Mouse (Mus musculus) hindbrain, embryonic 10.5 days (tissue): ENCODE results near the gene Fubp1. TPM values are rescaled to one million over a fixed set of nuclear protein-coding genes. Genes with fewer than 3 reads are reported as not detected.
"Not testable (repeated sequence)": the region's sequence is repeated elsewhere in the genome, so short reads cannot be mapped to it uniquely, and the experiment has no call there.

ENCODE experiments used
- DNase-seq: peaks from one replicate; pipeline ENCODE4 v3.0.0-alpha.2; 2017; ENCODE audit warnings: low spot score
- H3K27ac ChIP-seq: fragments of 300-500 bp; sonication (generic); 2 replicates; pipeline ENCODE4 v1.5.1; 2016; ENCODE audit warnings: mild to moderate bottlenecking, moderate library complexity
- H3K27me3 ChIP-seq: fragments of 300-500 bp; sonication (generic); 2 replicates; pipeline ENCODE4 v1.6.1; 2016; ENCODE audit warnings: mild to moderate bottlenecking; ENCODE audit not compliant: poor library complexity, insufficient read depth, severe bottlenecking
- H3K36me3 ChIP-seq: fragments of 300-500 bp; sonication (generic); 2 replicates; pipeline ENCODE4 v1.6.1; 2016; ENCODE audit warnings: mild to moderate bottlenecking, moderate library complexity
- H3K4me1 ChIP-seq: fragments of 300-500 bp; sonication (generic); replicated peaks from 2 replicates; pipeline ENCODE4 v1.6.1; 2016; ENCODE audit warnings: mild to moderate bottlenecking
- H3K4me3 ChIP-seq: fragments of 300-500 bp; sonication (generic); 2 replicates; pipeline ENCODE4 v1.5.1; 2016; ENCODE audit warnings: mild to moderate bottlenecking, moderate library complexity
- H3K9me3 ChIP-seq: fragments of 300-500 bp; sonication (generic); 2 replicates; pipeline ENCODE4 v1.6.1; 2016; ENCODE audit warnings: mild to moderate bottlenecking, moderate library complexity
- WGBS: fragments of 180-500 bp; shearing (Covaris S2); methylation state at CpG from one replicate; pipeline ENCODE4 v1.1.7; 2016; 5-methylcytosine and 5-hydroxymethylcytosine counted together
- polyA plus RNA-seq: library from polyadenylated mRNA; unstranded; fragments of >200 nt; fragmentation: Nextera tagmentation; extraction: Ambion mirVana; gene quantifications from 2 replicates; pipeline ENCODE4 v1.2.1, GENCODE M21; 2016

Fubp1 gene
- polyA plus RNA-seq, 1 experiment from 2014 or later: 321 TPM

- Histone ChIP-seq H3K4me3 (no peak overlapping the region), H3K36me3 (peaks cover under 1% of the 10 kb centered on the region; the same call in 1 of the 2 replicates), H3K27me3 (no peaks in the 10 kb centered on the region), H3K4me1 (no peaks in the 10 kb centered on the region), H3K27ac (no peak overlapping the region), H3K9me3 (no peaks in the 10 kb centered on the region)
- DNase-seq: no peak
- 90% methylated on average over 1 of the region's 1 CpGs for WGBS
These were observed 40.3 kb downstream of the Fubp1 start for GRCm38 (mm10) chr3:152250487-152250886.

GRCm38 (mm10) chr3:152257528-152257927 is 47.3 kb downstream of the Fubp1 start:
- H3K9me3 ChIP-seq: no peaks in the 10 kb centered on the region
- WGBS: 93% methylated on average over 3 of the region's 3 CpGs
- H3K4me3 ChIP-seq: no peak overlapping the region
- no peak overlapping the region for H3K27ac ChIP-seq
- peaks cover 18% of the 10 kb centered on the region for H3K27me3 ChIP-seq
- no peak for DNase-seq
- H3K36me3 ChIP-seq: no peaks in the 10 kb centered on the region
- peaks cover 14% of the 10 kb centered on the region for H3K4me1 ChIP-seq

- H3K9me3 ChIP-seq, H3K36me3 ChIP-seq, H3K27ac ChIP-seq, H3K4me3 ChIP-seq: not testable (repeated sequence)
- peaks cover 36% of the 10 kb centered on the region for H3K27me3 ChIP-seq
- 46% methylated on average over 9 of the region's 9 CpGs for WGBS
- DNase-seq: peak; percentile 84
- H3K4me1 ChIP-seq: peaks cover 21% of the 10 kb centered on the region
These were observed 49.2 kb downstream of the Fubp1 start for GRCm38 (mm10) chr3:152259409-152259808.

GRCm38 (mm10) chr3:152260362-152260761 is 50.1 kb downstream of the Fubp1 start:
- Histone ChIP-seq H3K4me3 (no peak overlapping the region), H3K27me3 (peaks cover 45% of the 10 kb centered on the region), H3K9me3 (no peaks in the 10 kb centered on the region), H3K27ac (no peak overlapping the region), H3K36me3 (no peaks in the 10 kb centered on the region), H3K4me1 (peaks cover 29% of the 10 kb centered on the region)
- no peak for DNase-seq
- WGBS: 92% methylated on average over 1 of the region's 1 CpGs

- Histone ChIP-seq H3K4me1 (peaks cover 40% of the 10 kb centered on the region), H3K4me3 (no peak overlapping the region), H3K27ac (0 out of 2 replicates have a peak overlapping the region, but pooled peaks have one; percentile 29), H3K27me3 (peaks cover 56% of the 10 kb centered on the region), H3K9me3 (no peaks in the 10 kb centered on the region), H3K36me3 (no peaks in the 10 kb centered on the region)
- WGBS: 60% methylated on average over 8 of the region's 8 CpGs
- DNase-seq: no peak
These were observed 51.2 kb downstream of the Fubp1 start for GRCm38 (mm10) chr3:152261436-152261835.

GRCm38 (mm10) chr3:152261948-152262347 is 51.7 kb downstream of the Fubp1 start:
- H3K27ac ChIP-seq: 0 out of 2 replicates have a peak overlapping the region, but pooled peaks have one; percentile 29
- H3K4me3 ChIP-seq: no peak overlapping the region
- 27% methylated on average over 8 of the region's 8 CpGs for WGBS
- H3K9me3 ChIP-seq: no peaks in the 10 kb centered on the region
- peaks cover 61% of the 10 kb centered on the region for H3K27me3 ChIP-seq
- no peaks in the 10 kb centered on the region for H3K36me3 ChIP-seq
- no peak for DNase-seq
- peaks cover 44% of the 10 kb centered on the region for H3K4me1 ChIP-seq

- Histone ChIP-seq H3K4me3 (no peak overlapping the region), H3K9me3 (no peaks in the 10 kb centered on the region), H3K27me3 (peaks cover 82% of the 10 kb centered on the region), H3K36me3 (no peaks in the 10 kb centered on the region), H3K4me1 (peaks cover 44% of the 10 kb centered on the region), H3K27ac (no peak overlapping the region)
- DNase-seq: no peak
- WGBS: 33% methylated on average over 10 of the region's 10 CpGs
These were observed 54.2 kb downstream of the Fubp1 start for GRCm38 (mm10) chr3:152264374-152264773.

GRCm38 (mm10) chr3:152264830-152265229 is 54.6 kb downstream of the Fubp1 start:
- 24% methylated on average over 12 of the region's 12 CpGs for WGBS
- Histone ChIP-seq H3K4me3 (peak overlapping the region; percentile 71), H3K9me3 (no peaks in the 10 kb centered on the region), H3K36me3 (no peaks in the 10 kb centered on the region), H3K4me1 (peaks cover 44% of the 10 kb centered on the region), H3K27ac (no peak overlapping the region), H3K27me3 (peaks cover 82% of the 10 kb centered on the region)
- DNase-seq: peak; percentile 19

GRCm38 (mm10) chr3:152265351-152266035 is 55.3 kb downstream of the Fubp1 start:
- Histone ChIP-seq H3K4me1 (peaks cover 44% of the 10 kb centered on the region), H3K27ac (peak overlapping the region; percentile 89), H3K27me3 (peaks cover 79% of the 10 kb centered on the region), H3K4me3 (peak overlapping the region; percentile 71), H3K9me3 (no peaks in the 10 kb centered on the region), H3K36me3 (no peaks in the 10 kb centered on the region)
- under 1% methylated on average over 62 of the region's 63 CpGs for WGBS
- DNase-seq: peak; percentile 78

GRCm38 (mm10) chr3:152266036-152266421 is 55.8 kb downstream of the Fubp1 start, which contains the start of gene Nexn:
Gene Nexn (minus strand): TSS chr3:152266350.
- WGBS: 3% methylated on average over 13 of the region's 13 CpGs
- H3K4me3 ChIP-seq: peak within 1 kb of the TSS; percentile 71
- H3K9me3 ChIP-seq: no peaks in the 10 kb centered on the region
- no peaks in the 10 kb centered on the region for H3K36me3 ChIP-seq
- peak within 1 kb of the TSS; percentile 89 for H3K27ac ChIP-seq
- peaks cover 79% of the 10 kb centered on the region for H3K27me3 ChIP-seq
- DNase-seq: no peak
- peaks cover 44% of the 10 kb centered on the region for H3K4me1 ChIP-seq

- Histone ChIP-seq H3K27ac (no peak overlapping the region), H3K27me3 (peaks cover 59% of the 10 kb centered on the region), H3K36me3 (no peaks in the 10 kb centered on the region), H3K9me3 (no peaks in the 10 kb centered on the region), H3K4me1 (peaks cover 26% of the 10 kb centered on the region), H3K4me3 (no peak overlapping the region)
- no peak for DNase-seq
- 90% methylated on average over 14 of the region's 14 CpGs for WGBS
These were observed 57.9 kb downstream of the Fubp1 start for GRCm38 (mm10) chr3:152268099-152268498.

GRCm38 (mm10) chr3:152271071-152271710 is 61.0 kb downstream of the Fubp1 start:
- peaks cover 4% of the 10 kb centered on the region; the same call in 1 of the 2 replicates for H3K36me3 ChIP-seq
- H3K4me1 ChIP-seq: peaks cover 13% of the 10 kb centered on the region
- WGBS: 93% methylated on average over 10 of the region's 10 CpGs
- no peak overlapping the region for H3K4me3 ChIP-seq
- no peak for DNase-seq
- H3K27me3 ChIP-seq: peaks cover 28% of the 10 kb centered on the region
- no peak overlapping the region for H3K27ac ChIP-seq
- no peaks in the 10 kb centered on the region for H3K9me3 ChIP-seq

GRCm38 (mm10) chr3:152271876-152272275 is 61.7 kb downstream of the Fubp1 start:
- Histone ChIP-seq H3K4me1 (peaks cover 7% of the 10 kb centered on the region; the same call in 1 of the 2 replicates), H3K9me3 (no peaks in the 10 kb centered on the region), H3K36me3 (peaks cover 11% of the 10 kb centered on the region; the same call in 1 of the 2 replicates), H3K4me3 (no peak overlapping the region), H3K27me3 (peaks cover 22% of the 10 kb centered on the region), H3K27ac (no peak overlapping the region)
- WGBS: 87% methylated on average over 6 of the region's 6 CpGs
- no peak for DNase-seq
